Mouse (Mus musculus) T-cell, adult 2 months (primary cell): ENCODE data around the gene 1810049J17Rik.
"Not testable (repeated sequence)": the region's sequence is repeated elsewhere in the genome, so short reads cannot be mapped to it uniquely, and the experiment has no call there.

Experiments
- DNase-seq: peaks from one replicate; pipeline ENCODE4 v3.0.0; 2022; ENCODE audit warnings: low spot score

The 1810049J17Rik gene

DNA sequence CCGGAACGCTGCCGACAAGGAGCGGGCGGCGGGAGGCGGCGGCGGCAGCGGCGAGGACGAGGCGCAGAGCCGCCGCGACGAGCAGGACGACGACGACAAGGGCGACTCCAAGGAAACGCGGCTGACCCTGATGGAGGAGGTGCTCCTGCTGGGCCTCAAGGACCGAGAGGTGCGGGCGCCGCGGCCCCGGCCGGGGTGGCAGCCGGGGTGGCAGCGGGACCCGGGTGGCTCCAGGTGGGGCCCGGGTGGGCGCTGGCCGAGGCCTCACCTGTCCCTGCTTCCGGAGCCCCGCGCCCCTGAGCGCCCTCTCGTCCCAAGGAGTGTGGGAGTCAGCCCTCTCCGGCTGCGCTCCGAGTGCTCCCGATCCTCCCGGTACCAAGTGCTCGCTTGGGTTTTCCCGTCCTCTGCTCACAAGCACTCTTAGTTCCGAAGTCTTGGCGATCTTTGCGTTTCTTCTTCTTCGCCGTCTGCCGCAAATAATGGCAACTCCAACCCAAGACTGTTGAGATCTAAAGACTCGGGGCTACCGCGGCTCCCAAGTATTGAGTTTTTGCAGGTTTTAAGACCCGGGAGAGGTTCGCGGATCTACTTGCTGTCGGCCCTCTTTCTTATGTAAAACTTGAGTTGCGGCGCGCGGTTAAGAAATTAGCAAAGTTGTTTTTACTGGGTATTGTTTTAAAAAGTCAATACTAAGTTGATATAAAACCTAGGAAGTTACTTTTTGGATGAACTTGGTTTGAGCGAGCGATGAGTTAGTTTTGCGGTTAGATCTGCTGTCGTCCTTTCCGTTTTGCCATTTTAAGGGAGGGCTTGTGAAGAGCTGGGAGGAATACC, at the start of gene 1810049J17Rik:
TSS of gene 1810049J17Rik (minus strand) at position 112 of the 834 bp plus-strand sequence.
- peak; percentile 33 for DNase-seq

DNA sequence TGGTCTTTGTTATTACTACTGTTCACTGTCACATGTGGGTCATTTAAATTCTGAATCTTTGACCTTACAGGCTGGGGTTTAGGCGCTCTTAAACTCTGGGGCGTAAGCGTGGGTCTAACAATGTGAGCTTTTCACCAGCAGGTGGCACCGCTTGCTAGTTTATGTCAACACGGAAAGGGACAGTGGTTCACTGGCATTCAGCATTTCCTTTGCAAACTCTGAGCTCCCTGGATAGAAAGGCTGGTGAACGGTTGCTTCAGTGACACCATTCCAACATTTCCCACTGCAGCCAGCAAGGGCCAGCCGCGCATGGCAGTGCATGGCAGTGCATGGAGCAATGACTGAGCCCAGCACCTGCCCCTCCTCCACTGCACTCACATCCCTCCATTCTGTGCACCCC, 49.5 kb upstream of the 1810049J17Rik start:
- peak; percentile 65 for DNase-seq

DNA sequence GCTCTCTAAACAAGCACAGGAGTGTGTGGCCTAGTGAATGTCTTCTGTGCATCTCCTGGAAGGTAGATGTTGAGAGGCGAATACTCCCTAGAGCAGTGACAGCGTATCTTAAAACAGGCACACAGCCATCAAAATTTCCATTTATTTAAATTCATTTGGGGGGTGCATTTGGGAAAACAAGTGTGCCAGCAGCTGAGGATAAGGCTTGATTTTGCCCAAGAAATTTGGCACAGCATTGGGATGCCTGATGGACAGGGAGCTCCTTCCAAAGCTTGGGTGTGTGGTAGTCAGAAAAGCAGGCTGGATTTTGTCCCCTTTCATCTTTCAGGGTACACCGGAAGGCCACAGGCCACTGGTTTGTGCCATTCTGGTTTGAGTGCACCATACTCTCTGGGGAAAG, 48.4 kb upstream of the 1810049J17Rik start:
- DNase-seq: no peak

DNA sequence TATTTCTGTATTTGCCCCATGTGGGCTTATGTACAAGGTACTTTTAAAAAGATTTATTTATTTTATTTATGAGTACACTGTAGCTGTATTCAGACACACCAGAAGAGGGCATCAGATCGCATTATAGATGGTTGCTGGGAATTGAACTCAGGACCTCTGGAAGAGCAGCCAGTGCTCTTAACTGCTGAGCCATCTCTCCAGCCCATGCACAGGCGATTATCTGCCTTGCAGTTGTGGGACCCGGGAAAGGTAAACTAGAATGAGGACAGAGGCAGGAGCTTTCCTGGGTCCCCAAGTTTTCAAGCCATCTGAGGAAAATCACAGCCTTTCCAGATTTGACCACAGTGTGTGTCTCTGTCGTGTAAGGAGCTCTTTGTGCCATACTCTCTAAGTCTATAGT, 47.2 kb upstream of the 1810049J17Rik start:
- DNase-seq: no peak

DNA sequence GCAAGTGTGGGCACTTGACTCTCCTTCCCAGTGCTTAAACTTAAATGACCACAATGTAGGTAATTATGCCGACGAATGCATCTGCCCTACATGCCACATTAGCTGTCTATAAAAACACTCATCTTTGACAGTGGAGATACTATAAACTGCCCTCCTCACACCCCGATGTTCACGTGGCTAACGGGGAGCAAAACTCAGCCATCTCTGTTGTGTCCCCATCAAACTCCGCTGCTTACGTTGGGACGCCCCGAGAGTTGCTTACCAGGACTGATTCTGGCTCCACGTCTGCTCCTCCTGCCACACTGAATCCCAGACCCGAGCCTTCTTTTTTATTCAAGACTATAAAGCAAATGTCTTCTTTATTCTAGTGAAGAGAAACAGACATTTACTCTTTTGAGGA, 46.7 kb upstream of the 1810049J17Rik start:
- DNase-seq: no peak

DNA sequence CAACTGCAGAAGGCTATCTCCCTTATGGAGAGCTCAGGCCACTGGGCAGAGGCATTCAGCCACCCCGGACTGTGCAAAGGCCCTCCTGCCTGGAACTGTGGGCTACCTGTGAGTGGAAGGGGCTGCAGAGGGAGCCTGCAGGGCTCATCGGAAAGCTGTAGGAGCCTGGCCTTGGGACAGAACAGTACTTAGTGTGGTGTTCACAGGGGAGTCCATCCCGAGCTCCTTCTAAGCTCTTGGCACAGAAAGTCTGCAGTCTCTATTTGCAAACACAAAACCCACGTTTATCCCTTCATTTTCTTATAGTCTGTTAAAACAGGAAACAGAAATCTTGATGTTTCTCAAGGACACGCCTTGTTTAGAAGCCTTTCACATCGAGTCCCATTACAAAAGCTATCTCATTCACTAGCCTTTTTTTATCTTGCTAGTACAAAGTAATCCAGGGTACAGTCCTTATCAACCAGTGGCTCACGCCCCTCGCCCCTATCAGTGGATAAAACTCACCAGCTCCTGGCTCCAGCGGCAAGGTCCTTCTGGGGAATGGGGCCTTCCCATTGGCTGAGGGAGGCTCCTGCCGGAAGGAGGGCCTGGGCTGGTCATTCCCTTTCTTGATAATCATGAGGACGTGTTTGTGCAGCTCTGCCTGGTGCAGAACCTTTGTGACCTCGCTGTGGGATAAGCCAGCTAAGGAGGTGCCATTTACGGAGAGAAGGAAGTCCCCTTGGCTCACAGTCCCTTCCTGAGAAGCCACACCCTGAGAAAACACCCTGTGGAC, 45.8 kb upstream of the 1810049J17Rik start:
- no peak for DNase-seq

DNA sequence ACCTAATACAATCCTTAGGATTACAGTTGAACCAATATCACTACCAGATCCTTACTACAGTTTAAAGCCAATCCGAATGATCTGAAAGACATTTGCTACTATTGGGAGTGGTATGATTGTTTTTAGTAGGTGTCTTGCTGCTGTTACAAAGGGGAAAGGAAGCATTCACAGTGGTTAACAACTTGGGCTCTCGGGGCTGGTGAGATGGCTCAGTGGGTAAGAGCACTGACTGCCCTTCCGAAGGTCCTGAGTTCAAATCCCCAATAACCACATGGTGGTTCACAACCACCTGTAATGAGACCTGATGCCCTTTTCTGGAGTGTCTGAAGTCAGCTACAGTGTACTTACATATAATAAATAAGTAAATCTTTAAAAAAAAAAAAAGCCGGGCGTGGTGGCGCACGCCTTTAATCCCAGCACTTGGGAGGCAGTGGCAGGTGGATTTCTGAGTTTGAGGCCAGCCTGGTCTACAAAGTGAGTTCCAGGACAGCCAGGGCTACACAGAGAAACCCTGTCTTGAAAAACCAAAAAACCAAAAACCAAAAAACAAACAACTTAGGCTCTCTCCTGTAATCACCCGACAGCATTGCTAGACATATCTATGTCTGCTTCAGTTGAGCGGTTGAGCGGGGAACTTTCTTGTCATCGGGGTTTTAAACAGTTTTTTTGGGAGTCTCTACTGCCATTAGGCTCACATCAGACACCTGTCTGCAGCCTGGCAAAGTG, 45.0 kb upstream of the 1810049J17Rik start:
- not testable (repeated sequence) for DNase-seq

DNA sequence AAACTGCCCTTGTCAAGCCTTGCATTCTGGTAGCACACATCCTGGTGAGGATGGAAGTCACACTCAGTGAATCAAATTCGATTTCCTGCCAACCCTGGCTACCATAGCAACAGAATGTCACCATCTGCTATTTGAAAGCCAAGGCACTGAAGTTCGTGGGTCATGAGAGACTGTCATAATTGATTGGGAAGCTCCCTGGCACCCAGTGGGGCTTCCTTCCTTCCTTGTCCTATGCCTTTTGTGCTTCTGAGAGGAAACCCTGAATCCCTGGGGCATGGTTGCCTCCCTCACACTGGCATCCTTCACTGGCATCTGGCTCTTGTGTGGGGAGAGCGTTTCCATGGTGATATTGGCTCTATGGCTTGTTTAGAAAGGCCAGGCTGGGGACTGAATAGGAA, 44.4 kb upstream of the 1810049J17Rik start:
- no peak for DNase-seq

DNA sequence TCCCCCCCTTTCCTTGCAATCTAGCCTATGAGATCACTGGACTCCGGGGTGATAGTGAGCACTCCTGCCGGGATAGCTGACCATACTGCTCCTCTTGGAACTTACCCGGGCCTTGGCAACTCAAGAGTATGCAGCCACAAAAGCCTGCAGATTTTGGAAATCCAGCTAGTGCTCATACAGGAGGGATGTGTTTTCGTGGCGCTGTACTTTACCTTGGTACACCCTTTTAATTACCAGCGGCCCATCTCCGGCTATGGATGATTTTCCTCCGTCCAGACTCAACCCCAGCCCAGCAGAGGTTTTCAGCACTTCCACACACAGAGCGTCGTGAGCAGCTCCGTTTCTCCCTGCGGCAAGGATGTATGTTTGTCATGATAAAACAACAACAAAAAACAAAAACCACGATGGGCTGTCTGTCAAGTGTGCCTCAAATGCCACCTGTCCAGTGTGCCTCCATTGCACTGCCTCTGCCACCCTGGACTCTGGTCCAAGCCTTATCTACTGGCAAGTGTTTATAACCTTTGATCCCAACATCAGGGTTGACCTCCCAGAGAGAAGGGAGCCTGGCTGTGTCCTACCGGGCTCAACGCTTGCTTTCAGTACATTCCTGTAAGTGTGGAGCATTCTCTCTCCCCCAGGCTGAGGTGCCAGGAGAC, 43.8 kb upstream of the 1810049J17Rik start:
- DNase-seq: no peak

DNA sequence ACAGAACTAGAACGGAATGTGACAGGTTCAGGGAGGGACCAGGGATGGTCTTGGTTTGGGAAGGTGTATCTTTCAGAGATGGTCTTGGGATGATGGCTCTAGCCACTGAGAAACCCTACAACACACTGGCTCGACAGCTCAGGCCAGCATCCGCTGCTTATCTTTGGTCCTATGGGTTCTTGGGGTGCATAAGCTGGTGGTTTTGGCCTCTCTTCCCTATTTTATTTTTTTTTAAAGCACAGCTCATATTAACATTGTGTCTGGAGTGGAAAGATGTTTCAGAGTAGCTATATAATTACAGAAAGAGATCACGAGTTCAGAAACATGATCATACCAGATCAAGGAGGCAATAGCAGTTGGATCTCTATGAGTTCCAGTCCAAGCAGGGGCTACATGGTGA, 42.4 kb upstream of the 1810049J17Rik start:
- no peak for DNase-seq

DNA sequence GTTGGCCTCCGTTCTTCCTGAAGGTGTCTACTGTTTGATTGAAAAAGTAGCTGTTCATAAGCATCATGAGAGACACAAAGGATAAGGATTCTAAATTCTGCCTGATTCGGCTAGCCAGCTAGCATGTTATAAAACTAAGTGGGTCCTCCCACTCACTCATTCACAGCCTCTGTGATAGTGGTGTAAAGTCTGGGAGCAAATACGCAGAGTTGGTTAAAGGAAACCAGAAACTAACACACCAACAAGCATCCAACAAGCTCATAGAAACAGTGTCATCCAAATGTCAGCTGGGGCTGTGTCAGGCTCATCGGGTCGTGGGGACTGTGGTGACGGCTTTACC, 41.0 kb upstream of the 1810049J17Rik start:
- DNase-seq: no peak

DNA sequence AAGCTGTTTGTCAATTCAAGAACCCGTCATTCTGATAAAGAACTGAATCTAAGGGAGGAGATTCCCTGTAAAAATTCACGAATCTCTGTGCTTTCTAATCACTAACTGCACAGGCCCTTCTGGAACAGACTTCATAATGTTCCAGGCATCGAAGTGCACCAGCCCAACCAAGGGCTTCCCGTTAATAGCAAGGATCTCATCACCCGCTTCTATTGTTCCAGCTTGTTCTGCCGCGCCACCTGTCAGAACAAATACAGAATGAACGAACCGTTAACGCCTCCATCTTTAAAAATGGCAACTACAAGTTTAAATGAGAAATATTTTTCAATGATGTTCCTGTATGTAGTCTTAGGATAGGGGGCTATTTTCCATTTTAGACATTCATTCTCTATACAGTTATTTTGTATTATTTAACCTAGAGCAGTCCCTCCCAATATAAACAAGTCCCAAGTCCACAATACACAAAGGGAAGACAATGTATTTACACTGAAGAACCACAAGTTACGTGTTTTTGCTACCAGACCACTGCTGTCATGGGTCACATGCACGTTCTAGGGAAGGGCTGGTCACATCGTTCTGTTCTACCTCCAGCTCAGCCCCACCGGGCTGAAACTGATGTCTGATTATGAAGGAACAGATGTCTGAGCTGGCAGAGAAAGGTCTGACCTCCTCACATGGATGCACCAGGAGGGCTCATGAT, 40.5 kb upstream of the 1810049J17Rik start:
- no peak for DNase-seq

DNA sequence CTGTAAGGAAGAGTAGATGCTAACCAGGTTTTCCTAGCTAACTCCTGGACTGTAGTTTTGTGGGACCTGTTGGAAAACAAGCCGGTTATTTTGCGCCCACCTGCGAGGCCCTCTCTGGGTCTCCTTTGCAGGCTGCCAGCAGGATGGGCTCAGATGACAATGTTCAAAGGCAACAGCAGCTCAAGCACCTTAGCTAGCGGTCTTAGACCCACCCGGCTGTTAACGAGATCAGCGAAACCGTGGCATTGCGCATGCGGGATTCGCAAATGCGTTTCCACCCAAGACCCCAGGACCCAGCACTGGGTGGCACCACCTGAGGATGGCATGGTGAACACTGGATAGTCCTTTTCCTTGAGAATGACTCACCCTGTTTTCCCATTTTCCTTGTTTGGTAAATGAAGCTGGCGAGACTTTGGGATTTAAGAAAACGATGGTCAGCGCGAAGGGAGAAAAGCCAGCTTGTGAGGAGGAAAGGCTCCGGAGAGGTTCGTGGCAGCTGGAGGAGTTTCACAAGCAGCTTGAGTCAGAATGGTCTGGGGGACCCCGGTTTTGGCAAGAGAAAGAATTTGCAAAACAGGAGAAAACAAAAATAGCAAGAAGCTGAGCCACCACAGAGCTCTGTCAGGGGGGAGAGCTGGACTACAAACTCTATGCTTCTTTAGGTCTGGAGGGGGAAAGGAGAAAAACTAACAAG, 39.0 kb upstream of the 1810049J17Rik start:
- DNase-seq: no peak

DNA sequence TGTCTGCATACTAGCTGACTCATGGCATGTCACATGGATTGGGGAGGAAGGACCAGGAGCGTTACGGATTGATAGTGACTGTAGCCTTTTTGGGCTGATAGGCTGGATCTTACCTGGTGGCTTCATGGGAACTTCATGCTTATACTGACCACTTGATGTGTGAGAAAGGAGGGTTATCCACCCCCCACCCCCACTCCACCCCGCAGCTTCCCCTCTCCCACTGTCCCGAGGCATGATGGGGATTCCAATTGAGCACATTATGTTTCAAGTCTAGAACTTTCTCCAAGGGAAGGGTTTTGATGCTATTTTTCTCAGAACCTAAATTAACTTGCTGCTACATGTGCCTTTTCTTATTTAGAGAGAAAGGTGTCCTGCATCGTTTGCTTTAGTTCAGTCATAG, 36.7 kb upstream of the 1810049J17Rik start:
- no peak for DNase-seq

DNA sequence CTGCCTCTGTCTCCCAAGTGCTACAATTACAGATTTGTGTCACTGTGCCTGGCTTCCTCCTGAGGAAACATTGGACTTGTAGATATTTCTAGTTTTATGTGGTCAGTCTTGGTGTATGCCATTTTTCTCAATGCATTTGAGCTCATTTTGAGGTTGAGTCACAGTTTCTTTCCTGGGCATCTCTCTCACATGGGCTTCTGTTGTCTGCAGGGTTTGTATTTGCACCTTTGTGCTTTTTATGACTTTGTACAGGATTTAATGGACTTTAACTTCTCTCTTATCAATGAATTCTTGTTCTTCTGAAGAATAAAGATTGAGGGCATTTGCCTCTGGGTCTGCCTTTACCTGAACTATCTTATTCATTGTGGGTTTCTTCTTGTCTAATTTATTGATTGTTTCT, 35.8 kb upstream of the 1810049J17Rik start:
- DNase-seq: no peak

DNA sequence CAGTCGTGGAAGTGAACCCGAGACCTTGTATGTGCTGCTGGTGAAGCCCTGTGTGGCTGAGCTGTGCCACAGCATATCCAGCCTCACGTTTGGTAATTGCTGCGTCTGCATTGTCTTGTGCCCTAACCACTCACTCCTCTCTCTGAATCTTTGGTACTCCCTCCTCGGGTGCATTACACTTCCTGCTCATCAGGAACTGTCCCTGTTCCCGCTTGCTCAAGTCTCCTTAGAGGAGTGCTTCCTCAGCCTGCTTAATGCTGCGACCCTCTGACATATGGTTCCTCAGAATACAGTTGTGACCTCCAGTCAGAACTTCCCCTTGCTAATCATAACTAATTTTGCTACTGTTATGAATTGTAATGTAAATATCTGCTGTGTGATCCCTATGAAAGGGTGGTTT, 34.2 kb upstream of the 1810049J17Rik start:
- DNase-seq: no peak

DNA sequence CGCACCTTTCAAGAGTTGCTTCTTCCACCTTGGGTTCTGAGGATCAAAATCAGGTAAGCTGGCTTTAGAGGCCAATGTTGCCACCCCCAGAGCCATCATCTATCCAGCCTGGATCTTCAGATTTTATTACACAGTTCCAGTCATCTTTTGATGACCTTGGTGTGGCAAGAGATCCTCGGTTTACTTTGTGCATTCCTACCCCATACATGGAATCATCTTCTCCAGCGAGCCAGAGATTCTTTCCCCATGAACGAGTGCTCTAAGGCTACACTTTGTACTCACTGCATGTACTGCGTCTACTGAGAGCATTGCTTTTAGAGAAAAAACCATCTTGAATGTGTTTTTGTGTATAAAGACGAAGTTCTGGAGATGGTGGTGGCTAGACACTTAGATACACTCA, 33.6 kb upstream of the 1810049J17Rik start:
- no peak for DNase-seq

DNA sequence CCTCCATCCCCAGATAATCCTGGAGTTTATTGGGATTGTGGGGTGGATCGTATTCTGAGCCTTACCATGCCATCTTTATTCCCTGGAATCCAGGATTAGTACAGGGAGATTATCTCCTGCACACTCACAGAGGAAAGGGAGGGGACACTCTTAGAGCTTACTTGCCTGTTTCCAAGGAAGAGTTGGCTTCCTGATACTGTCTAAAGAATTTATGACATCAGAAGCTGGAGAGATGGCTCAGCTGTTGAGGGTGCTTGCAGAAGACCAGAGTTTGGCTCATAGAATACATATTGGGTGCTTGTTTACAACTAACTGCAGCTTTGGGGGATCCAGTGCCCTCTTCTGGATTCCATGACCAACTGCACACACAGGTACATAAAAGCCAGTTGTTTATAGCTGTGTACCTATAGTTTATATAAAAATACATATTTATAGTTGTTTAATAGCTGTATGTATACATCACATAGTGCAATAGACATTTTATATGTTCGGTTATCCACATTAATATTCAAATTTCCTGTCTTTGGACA, 32.6 kb upstream of the 1810049J17Rik start:
- DNase-seq: no peak

DNA sequence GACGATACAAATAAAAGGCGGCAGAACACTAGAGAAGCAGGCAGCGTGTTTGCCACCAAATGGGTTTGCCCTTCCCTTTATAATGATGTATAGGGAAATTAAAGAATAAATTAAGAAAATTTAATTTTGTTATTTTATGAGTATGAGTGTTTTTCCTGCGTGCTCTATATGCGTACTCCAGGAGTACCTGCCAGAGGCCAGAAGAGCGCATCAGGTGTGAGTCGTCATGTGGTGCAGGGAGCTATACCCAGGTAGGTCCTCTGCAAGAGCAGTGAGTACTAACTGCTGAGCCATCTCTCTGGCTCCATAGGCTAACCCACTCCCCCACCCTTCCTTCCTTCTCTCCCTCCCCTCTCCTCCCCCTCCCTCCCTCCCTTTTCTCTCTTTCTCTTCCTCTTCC, 29.8 kb upstream of the 1810049J17Rik start:
- no peak for DNase-seq

DNA sequence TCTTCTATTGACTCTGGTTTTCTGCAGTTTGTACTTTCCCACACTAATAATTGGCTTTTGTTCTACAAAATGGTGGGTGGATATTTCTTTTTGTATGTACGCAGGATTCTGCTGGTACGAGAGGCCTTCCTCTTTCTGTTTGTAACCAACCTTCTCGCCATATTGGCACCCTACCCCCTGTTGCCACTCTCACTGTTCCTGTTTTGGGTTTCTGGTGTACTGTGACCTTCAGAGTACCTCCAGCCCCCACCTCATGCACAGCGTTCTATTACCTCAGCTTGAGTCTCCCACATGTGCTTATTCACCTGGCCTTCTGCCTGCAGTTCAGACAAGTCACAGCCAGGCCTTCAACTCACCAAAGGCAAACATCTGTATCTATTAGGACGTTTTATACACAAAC, 28.1 kb upstream of the 1810049J17Rik start:
- DNase-seq: no peak

DNA sequence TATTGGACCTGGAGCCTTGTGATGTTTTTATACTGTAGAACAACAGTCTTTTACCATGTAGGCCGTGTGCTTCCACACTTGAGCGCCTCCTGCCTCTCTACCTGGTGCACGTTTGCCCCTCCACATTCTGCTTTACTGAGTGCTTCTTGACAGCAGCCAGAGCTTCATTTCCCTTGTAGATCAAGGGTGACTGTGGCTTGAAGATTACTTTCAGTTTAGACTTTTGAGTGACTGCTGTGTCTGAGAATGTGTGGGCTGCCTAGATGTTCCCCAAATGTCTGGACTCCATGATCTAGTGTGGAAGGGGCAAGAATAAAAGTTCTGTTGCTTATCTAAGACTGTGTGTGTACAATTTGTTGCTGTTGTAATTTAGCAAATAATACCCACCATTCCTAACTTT, 27.3 kb upstream of the 1810049J17Rik start:
- peak; percentile 12 for DNase-seq
